Mouse (Mus musculus) spleen, postnatal 10 days (tissue): ENCODE measurements around the gene Serpinb3b.
A peak's percentile ranks its signal among the peaks of the same experiment; 100 is the strongest.
"Not testable (repeated sequence)": the region's sequence is repeated elsewhere in the genome, so short reads cannot be mapped to it uniquely, and the experiment has no call there.

Source experiments
- DNase-seq, 2 experiments: peaks; one replicate each; pipeline ENCODE4 v3.0.0; 2021 to 2022; ENCODE audit warnings: low spot score in 2 of 2

Serpinb3b gene

GRCm38 (mm10) chr1:107278261-107278660 lies at the start of gene Serpinb3b, which contains the start of gene Serpinb3c:
Gene Serpinb3b (minus strand): TSS chr1:107278361.
Gene Serpinb3c (minus strand): TSS chr1:107278371.
- not testable (repeated sequence) for DNase-seq

- DNase-seq = peak in 1 of 2 experiments; percentile 11
Measured at GRCm38 (mm10) chr1:107243170-107243569, 35.0 kb downstream of the Serpinb3b start.

GRCm38 (mm10) chr1:107217276-107217675 lies 60.9 kb downstream of the Serpinb3b start:
- DNase-seq = not testable (repeated sequence)

GRCm38 (mm10) chr1:107127453-107127852 lies 150.7 kb downstream of the Serpinb3b start:
- DNase-seq = not testable (repeated sequence)
